Mouse (Mus musculus) stomach, postnatal 0 days (tissue): ENCODE measurements around the gene Kansl2.

Experiments used
- CTCF ChIP-seq: IDR thresholded peaks from 2 replicates; pipeline ENCODE4 v1.5.1; 2016; ENCODE audit warnings: antibody characterized with exemption, low read depth, mild to moderate bottlenecking, moderate library complexity
- EP300 ChIP-seq: optimal IDR thresholded peaks from 2 replicates; pipeline ENCODE3; 2016; ENCODE audit warnings: antibody characterized with exemption

- TF ChIP-seq CTCF = no peak
- no peak for TF ChIP-seq EP300
These were observed 62.5 kb downstream of the Kansl2 start for GRCm38 (mm10) chr15:98471539-98471938.
